Mouse (Mus musculus) bone marrow macrophage, adult 2 months (primary cell): Measurements from ENCODE around the gene Usp36.

Source experiments
- CTCF ChIP-seq: IDR thresholded peaks from 2 replicates; pipeline ENCODE4 v1.5.1; 2012; ENCODE audit warnings: low read depth, mild to moderate bottlenecking, low read length, moderate library complexity
- POLR2A ChIP-seq: IDR thresholded peaks from 2 replicates; pipeline ENCODE4 v1.6.1; 2012; ENCODE audit warnings: mild to moderate bottlenecking, low read depth, low read length, borderline replicate concordance

GRCm38 (mm10) chr11:118246724-118247123, 43.3 kb downstream of the Usp36 start:
- no peak for TF ChIP-seq CTCF
- TF ChIP-seq POLR2A, result no peak
